Mouse (Mus musculus) lung, adult 2 months (tissue): Measurements from ENCODE around the gene Rcan3. TPM values are rescaled to one million over a fixed set of nuclear protein-coding genes. Genes with fewer than 3 reads are reported as not detected.

Source experiments
- DNase-seq: peaks from one replicate; pipeline ENCODE4 v3.0.0; 2022
- H3K4me1 ChIP-seq: fragments of 200-500 bp; 2 replicates; pipeline ENCODE4 v1.6.1; 2011; ENCODE audit warnings: low read length; ENCODE audit not compliant: control insufficient read depth, insufficient read depth
- H3K4me3 ChIP-seq: fragments of 200-500 bp; replicated peaks from 2 replicates; pipeline ENCODE3; 2011; ENCODE audit warnings: low read depth, mild to moderate bottlenecking, control low read depth, low read length; ENCODE audit errors: extremely low read depth
- CTCF ChIP-seq: fragments of 200-500 bp; IDR thresholded peaks from 2 replicates; pipeline ENCODE4 v1.5.1; 2011; ENCODE audit warnings: mild to moderate bottlenecking, low read length, control low read depth; ENCODE audit not compliant: insufficient read depth
- POLR2A ChIP-seq: fragments of 200-500 bp; IDR thresholded peaks from 2 replicates; pipeline ENCODE4 v1.6.1; 2011; ENCODE audit warnings: low read depth, mild to moderate bottlenecking, control low read depth, low read length, borderline replicate concordance; ENCODE audit errors: extremely low read depth
- WGBS: fragments of 180-500 bp; shearing (Covaris S2); methylation state at CpG from one replicate; pipeline ENCODE4 v1.1.7; 2018; 5-methylcytosine and 5-hydroxymethylcytosine counted together
- polyA plus RNA-seq: library from polyadenylated mRNA; depleted of rRNA; stranded (reverse); fragments of >200 nt; gene quantifications from 2 replicates; pipeline ENCODE4 v1.2.3, GENCODE M21; 2012

Gene Rcan3
- polyA plus RNA-seq, 1 experiment, result 14.3 TPM

- TF ChIP-seq POLR2A (no peak), CTCF (no peak)
- H3K4me3 ChIP-seq, result no peak overlapping the region
- 0 out of 2 replicates have a peak, but pooled peaks cover 2% of the 10 kb centered on the region for H3K4me1 ChIP-seq
- no peak for DNase-seq
- WGBS, result 82% methylated on average over 7 of the region's 7 CpGs
These were observed 39.0 kb downstream of the Rcan3 start for GRCm38 (mm10) chr4:135394666-135395065.

- TF ChIP-seq POLR2A (no peak), CTCF (no peak)
- Histone ChIP-seq H3K4me3 (no peak overlapping the region), H3K4me1 (0 out of 2 replicates have a peak, but pooled peaks cover 2% of the 10 kb centered on the region)
- DNase-seq, result no peak
- WGBS, result 70% methylated on average over 6 of the region's 6 CpGs
These were observed 40.3 kb downstream of the Rcan3 start for GRCm38 (mm10) chr4:135393381-135393780.

GRCm38 (mm10) chr4:135392801-135393200 is 40.9 kb downstream of the Rcan3 start:
- Histone ChIP-seq H3K4me3 (no peak overlapping the region), H3K4me1 (no peaks in the 10 kb centered on the region)
- TF ChIP-seq POLR2A (no peak), CTCF (no peak)
- DNase-seq, result no peak
- 94% methylated on average over 3 of the region's 3 CpGs for WGBS

GRCm38 (mm10) chr4:135391014-135391413 is 42.6 kb downstream of the Rcan3 start:
- Histone ChIP-seq H3K4me1 (no peaks in the 10 kb centered on the region), H3K4me3 (no peak overlapping the region)
- TF ChIP-seq CTCF, result no peak
- TF ChIP-seq POLR2A, result no peak
- no peak for DNase-seq
- WGBS, result 45% methylated on average over 6 of the region's 6 CpGs

GRCm38 (mm10) chr4:135385614-135386013 is 48.0 kb downstream of the Rcan3 start:
- DNase-seq, result no peak
- no peaks in the 10 kb centered on the region for H3K4me1 ChIP-seq
- no peak overlapping the region for H3K4me3 ChIP-seq
- WGBS, result 25% methylated on average over 10 of the region's 10 CpGs
- no peak for TF ChIP-seq CTCF
- TF ChIP-seq POLR2A, result no peak

GRCm38 (mm10) chr4:135382316-135382715 is 51.3 kb downstream of the Rcan3 start:
- 2% methylated on average over 14 of the region's 14 CpGs for WGBS
- H3K4me3 ChIP-seq, result no peak overlapping the region
- peak; percentile 61 for DNase-seq
- H3K4me1 ChIP-seq, result no peaks in the 10 kb centered on the region
- TF ChIP-seq CTCF (peak; percentile 99), POLR2A (no peak)

- Histone ChIP-seq H3K4me1 (no peaks in the 10 kb centered on the region), H3K4me3 (no peak overlapping the region)
- no peak for TF ChIP-seq POLR2A
- no peak for TF ChIP-seq CTCF
- WGBS, result 54% methylated on average over 8 of the region's 8 CpGs
- DNase-seq, result no peak
These were observed 52.3 kb downstream of the Rcan3 start for GRCm38 (mm10) chr4:135381355-135381754.

GRCm38 (mm10) chr4:135377241-135377640 is 56.4 kb downstream of the Rcan3 start:
- Histone ChIP-seq H3K4me1 (no peaks in the 10 kb centered on the region), H3K4me3 (no peak overlapping the region)
- TF ChIP-seq CTCF (no peak), POLR2A (no peak)
- DNase-seq, result no peak
- WGBS, result 60% methylated on average over 11 of the region's 11 CpGs

GRCm38 (mm10) chr4:135375444-135375843 is 58.2 kb downstream of the Rcan3 start:
- TF ChIP-seq CTCF (peak; percentile 27; the same call in 1 of the 2 replicates), POLR2A (no peak)
- WGBS, result 65% methylated on average over 3 of the region's 3 CpGs
- no peak for DNase-seq
- Histone ChIP-seq H3K4me3 (no peak overlapping the region), H3K4me1 (no peaks in the 10 kb centered on the region)

GRCm38 (mm10) chr4:135373299-135373698 is 60.4 kb downstream of the Rcan3 start:
- H3K4me3 ChIP-seq, result no peak overlapping the region
- TF ChIP-seq POLR2A (no peak), CTCF (peak; percentile 22; the same call in 1 of the 2 replicates)
- DNase-seq, result no peak
- WGBS, result 78% methylated on average over 5 of the region's 5 CpGs
- H3K4me1 ChIP-seq, result no peaks in the 10 kb centered on the region

- no peak for DNase-seq
- no peaks in the 10 kb centered on the region for H3K4me1 ChIP-seq
- 76% methylated on average over 11 of the region's 11 CpGs for WGBS
- TF ChIP-seq CTCF (no peak), POLR2A (no peak)
- no peak overlapping the region for H3K4me3 ChIP-seq
These were observed 63.3 kb downstream of the Rcan3 start for GRCm38 (mm10) chr4:135370372-135370771.
